Mouse (Mus musculus) hindbrain, postnatal 0 days (tissue): ENCODE measurements around the gene Arhgef17. TPM values are rescaled to one million over a fixed set of nuclear protein-coding genes. Genes with fewer than 3 reads are reported as not detected.

Experiments used
- ATAC-seq: fragments of 200-750 bp; cut with Nextera tagmentation; 2 replicates; pipeline ENCODE4 v1.8.0; 2017; ENCODE audit warnings: mild to moderate bottlenecking, moderate TSS enrichment, moderate library complexity
- DNase-seq: peaks from one replicate; pipeline ENCODE4 v3.0.0-alpha.2; 2015; ENCODE audit warnings: low spot score
- H3K27ac ChIP-seq: fragments of 300-500 bp; sonication (generic); 2 replicates; pipeline ENCODE4 v1.5.1; 2014; ENCODE audit warnings: mild to moderate bottlenecking
- H3K27me3 ChIP-seq: fragments of 300-500 bp; sonication (generic); 2 replicates; pipeline ENCODE4 v1.6.1; 2014; ENCODE audit warnings: low read length, mixed read lengths; ENCODE audit not compliant: insufficient read depth
- H3K36me3 ChIP-seq: fragments of 300-500 bp; sonication (generic); 2 replicates; pipeline ENCODE4 v1.6.1; 2014; ENCODE audit warnings: low read length, mixed read lengths; ENCODE audit not compliant: insufficient read depth
- H3K4me1 ChIP-seq: fragments of 300-500 bp; sonication (generic); 2 replicates; pipeline ENCODE4 v1.6.1; 2014; ENCODE audit warnings: antibody characterized with exemption, low read length, mixed read lengths; ENCODE audit not compliant: insufficient read depth
- H3K4me2 ChIP-seq: fragments of 300-500 bp; sonication (generic); 2 replicates; pipeline ENCODE4 v1.6.1; 2014; ENCODE audit warnings: low read depth, mild to moderate bottlenecking, low read length, moderate library complexity, mixed read lengths
- H3K4me3 ChIP-seq: fragments of 300-500 bp; sonication (generic); 2 replicates; pipeline ENCODE4 v1.5.1; 2014; ENCODE audit warnings: low read length
- H3K9ac ChIP-seq: fragments of 300-500 bp; sonication (generic); replicated peaks from 2 replicates; pipeline ENCODE4 v1.6.1; 2014; ENCODE audit warnings: mild to moderate bottlenecking, low read length, moderate library complexity, mixed read lengths
- H3K9me3 ChIP-seq: fragments of 300-500 bp; sonication (generic); 2 replicates; pipeline ENCODE4 v1.6.1; 2016; ENCODE audit warnings: low read length, mixed read lengths
- CTCF ChIP-seq: IDR thresholded peaks from 2 replicates; pipeline ENCODE4 v1.5.1; 2016; ENCODE audit warnings: antibody characterized with exemption, control low read depth, low read depth
- WGBS: fragments of 180-500 bp; shearing (Covaris S2); extraction: QIAGEN DNeasy Blood & Tissue Kit; methylation state at CpG from one replicate; pipeline ENCODE4 v1.1.7; 2014; 5-methylcytosine and 5-hydroxymethylcytosine counted together
- polyA plus RNA-seq: library from polyadenylated mRNA; unstranded; fragments of >200 nt; fragmentation: Nextera tagmentation; extraction: Ambion mirVana; gene quantifications from 2 replicates; pipeline ENCODE4 v1.2.1, GENCODE M21; 2015
- total RNA-seq: library from RNA; depleted of rRNA; stranded (reverse); fragments of >200 nt; gene quantifications from 2 replicates; pipeline ENCODE4 v1.2.3, GENCODE M21; 2014

Arhgef17 gene
- total and polyA plus RNA-seq, 2 experiments from 2014 or later = 10.1 to 72.3 TPM

- H3K4me2 ChIP-seq = no peak overlapping the region
- H3K9me3 ChIP-seq = no peaks in the 10 kb centered on the region
- H3K27me3 ChIP-seq = no peaks in the 10 kb centered on the region
- DNase-seq = no peak
- 85% methylated on average over 2 of the region's 2 CpGs for WGBS
- H3K9ac ChIP-seq = no peak overlapping the region
- no peaks in the 10 kb centered on the region for H3K4me1 ChIP-seq
- ATAC-seq = no peak
- H3K4me3 ChIP-seq = no peak overlapping the region
- no peak overlapping the region for H3K27ac ChIP-seq
- TF ChIP-seq CTCF = no peak
- H3K36me3 ChIP-seq = no peaks in the 10 kb centered on the region
Observed at GRCm38 (mm10) chr7:100960462-100960861, 28.6 kb upstream of the Arhgef17 start.

- WGBS = 100% methylated on average over 2 of the region's 2 CpGs
- Histone ChIP-seq H3K4me2 (no peak overlapping the region), H3K4me3 (no peak overlapping the region), H3K27ac (no peak overlapping the region), H3K9ac (no peak overlapping the region), H3K36me3 (no peaks in the 10 kb centered on the region), H3K27me3 (no peaks in the 10 kb centered on the region), H3K4me1 (no peaks in the 10 kb centered on the region), H3K9me3 (no peaks in the 10 kb centered on the region)
- TF ChIP-seq CTCF = peak; percentile 49
- ATAC-seq (no peak), DNase-seq (peak; percentile 33)
Observed at GRCm38 (mm10) chr7:100958426-100958825, 26.5 kb upstream of the Arhgef17 start.

- H3K4me1 ChIP-seq = no peaks in the 10 kb centered on the region
- H3K27me3 ChIP-seq = no peaks in the 10 kb centered on the region
- H3K27ac ChIP-seq = no peak overlapping the region
- H3K36me3 ChIP-seq = no peaks in the 10 kb centered on the region
- ATAC-seq = no peak
- 85% methylated on average over 7 of the region's 7 CpGs for WGBS
- no peak overlapping the region for H3K9ac ChIP-seq
- no peak for TF ChIP-seq CTCF
- H3K9me3 ChIP-seq = no peaks in the 10 kb centered on the region
- no peak overlapping the region for H3K4me2 ChIP-seq
- no peak overlapping the region for H3K4me3 ChIP-seq
- no peak for DNase-seq
Observed at GRCm38 (mm10) chr7:100952686-100953085, 20.8 kb upstream of the Arhgef17 start.

- WGBS = 50% methylated on average over 2 of the region's 2 CpGs
- DNase-seq (peak; percentile 28), ATAC-seq (peak; percentile 50)
- Histone ChIP-seq H3K36me3 (no peaks in the 10 kb centered on the region), H3K9me3 (no peaks in the 10 kb centered on the region), H3K27ac (no peak overlapping the region), H3K4me2 (no peak overlapping the region), H3K4me1 (no peaks in the 10 kb centered on the region), H3K27me3 (no peaks in the 10 kb centered on the region), H3K9ac (no peak overlapping the region), H3K4me3 (no peak overlapping the region)
- TF ChIP-seq CTCF = no peak
Observed at GRCm38 (mm10) chr7:100951903-100952302, 20.0 kb upstream of the Arhgef17 start.

- H3K27me3 ChIP-seq = no peaks in the 10 kb centered on the region
- no peak overlapping the region for H3K9ac ChIP-seq
- ATAC-seq (no peak), DNase-seq (no peak)
- no peaks in the 10 kb centered on the region for H3K4me1 ChIP-seq
- no peaks in the 10 kb centered on the region for H3K36me3 ChIP-seq
- H3K4me2 ChIP-seq = no peak overlapping the region
- H3K27ac ChIP-seq = no peak overlapping the region
- no peak for TF ChIP-seq CTCF
- 74% methylated on average over 12 of the region's 12 CpGs for WGBS
- H3K9me3 ChIP-seq = no peaks in the 10 kb centered on the region
- H3K4me3 ChIP-seq = no peak overlapping the region
Observed at GRCm38 (mm10) chr7:100950481-100951010, 18.6 kb upstream of the Arhgef17 start.

- no peaks in the 10 kb centered on the region for H3K27me3 ChIP-seq
- ATAC-seq = no peak
- no peak overlapping the region for H3K4me3 ChIP-seq
- WGBS = 60% methylated on average over 5 of the region's 5 CpGs
- no peaks in the 10 kb centered on the region for H3K36me3 ChIP-seq
- H3K9me3 ChIP-seq = no peaks in the 10 kb centered on the region
- no peak overlapping the region for H3K27ac ChIP-seq
- no peak for TF ChIP-seq CTCF
- no peaks in the 10 kb centered on the region for H3K4me1 ChIP-seq
- no peak overlapping the region for H3K9ac ChIP-seq
- no peak overlapping the region for H3K4me2 ChIP-seq
- no peak for DNase-seq
Observed at GRCm38 (mm10) chr7:100950031-100950430, 18.1 kb upstream of the Arhgef17 start.

GRCm38 (mm10) chr7:100944738-100945137, 12.8 kb upstream of the Arhgef17 start:
- H3K27ac ChIP-seq = 0 out of 2 replicates have a peak overlapping the region, but pooled peaks have one; percentile 32
- TF ChIP-seq CTCF = no peak
- DNase-seq = no peak
- no peak for ATAC-seq
- no peak overlapping the region for H3K9ac ChIP-seq
- H3K9me3 ChIP-seq = no peaks in the 10 kb centered on the region
- no peaks in the 10 kb centered on the region for H3K36me3 ChIP-seq
- peaks cover 13% of the 10 kb centered on the region; the same call in 1 of the 2 replicates for H3K4me1 ChIP-seq
- H3K4me3 ChIP-seq = no peak overlapping the region
- H3K27me3 ChIP-seq = no peaks in the 10 kb centered on the region
- H3K4me2 ChIP-seq = no peak overlapping the region
- 70% methylated on average over 5 of the region's 5 CpGs for whole genome bisulfite sequencing
